Mouse (Mus musculus): ENCODE results near the gene Alg1.

GRCm38 (mm10) chr16:5282686-5283085 lies 49.3 kb downstream of the Alg1 start:
- TF ChIP-seq POLR2AphosphoS2 (IDR thresholded peaks at IDR 0.05; ENCODE audit: insufficient read length, low read depth): no peak
- TF ChIP-seq POLR2A (IDR thresholded peaks at IDR 0.05; ENCODE audit: insufficient read length, low read depth): no peak
- no peak for TF ChIP-seq MAX (IDR thresholded peaks at IDR 0.05; ENCODE audit: low read depth)
- TF ChIP-seq E2F4 (IDR thresholded peaks at IDR 0.05; ENCODE audit: insufficient read depth): no peak
- no peak for TF ChIP-seq USF1 (IDR thresholded peaks at IDR 0.05; ENCODE audit: low read depth)
- TF ChIP-seq REST (IDR thresholded peaks at IDR 0.05; ENCODE audit: insufficient read depth, insufficient read length): no peak
- no peak for TF ChIP-seq TCF3 (IDR thresholded peaks at IDR 0.05; ENCODE audit: insufficient read length, low read depth)
- TF ChIP-seq TCF12 (IDR thresholded peaks at IDR 0.05; ENCODE audit: insufficient read depth, poor library complexity, severe bottlenecking): no peak
- TF ChIP-seq MYOD1 (IDR thresholded peaks at IDR 0.05; ENCODE audit: control insufficient read depth in 1 of 3, insufficient read length in 2 of 3, low read depth in 2 of 3): no peak

All from myocyte (in vitro differentiated cells).